8 mouse cellular contexts compared by ENCODE assay signal in genomic region chr9:110531151-110531791, GRCm38 (mm10). TPM values are rescaled to one million over a fixed set of nuclear protein-coding genes. Genes with fewer than 3 reads are reported as not detected.
DNase-seq lines count a peak whose midpoint lies in the region; ATAC-seq and TF ChIP-seq lines count a peak whose summit lies in the region.

No protein-coding gene starts in this region.

- peak overlapping the region; percentile 73 for H3K4me2 ChIP-seq in heart, embryonic 16.5 days (ENCODE audit: low read depth, low read length)
- H3K4me2 ChIP-seq in midbrain, embryonic 11.5 days: peak overlapping the region; percentile 54

- WGBS in heart, embryonic 16.5 days: 19% methylated on average over 6 of the region's 6 CpGs
- WGBS in midbrain, embryonic 11.5 days: 30% methylated on average over 6 of the region's 6 CpGs

- peak overlapping the region; percentile 100 for H3K27ac ChIP-seq in gastrocnemius, adult 2 months
- H3K27ac ChIP-seq in heart, embryonic 16.5 days (ENCODE audit: low read length): peak overlapping the region; percentile 99
- no peak overlapping the region; the same call in 1 of the 2 replicates for H3K27ac ChIP-seq in midbrain, embryonic 11.5 days (ENCODE audit: low read depth, low read length)

- H3K4me3 ChIP-seq in gastrocnemius, adult 2 months: peak overlapping the region; percentile 93
- H3K4me3 ChIP-seq in heart, embryonic 16.5 days (ENCODE audit: low read length): peak overlapping the region; percentile 88
- H3K4me3 ChIP-seq in midbrain, embryonic 11.5 days (ENCODE audit: low read depth, low read length): peak overlapping the region; percentile 86

- ATAC-seq in heart, embryonic 16.5 days (replicated peaks; ENCODE audit: extremely low read depth, insufficient read depth, low FRiP score): no peak
- ATAC-seq in midbrain, embryonic 11.5 days (ENCODE audit: low FRiP score): no peak
- no peak for ATAC-seq in megakaryocyte-erythroid progenitor cell, adult 5-6 weeks (replicated peaks; ENCODE audit: low FRiP score, low TSS enrichment, poor library complexity, severe bottlenecking)

- no peaks in the 10 kb centered on the region for H3K27me3 ChIP-seq in heart, embryonic 16.5 days (ENCODE audit: control insufficient read depth, insufficient read depth, low read length)
- H3K27me3 ChIP-seq in midbrain, embryonic 11.5 days (ENCODE audit: control insufficient read depth, insufficient read depth, low read length): no peaks in the 10 kb centered on the region

- TF ChIP-seq CTCF in gastrocnemius, adult 2 months (IDR thresholded peaks at IDR 0.05): no peak

- intact Hi-C loops in gastrocnemius, adult 2 months (cut with DNase I): no loop called here
- intact Hi-C loops in gastrocnemius, postnatal 36 days (cut with DNase I): no loop called here

- H3K36me3 ChIP-seq in heart, embryonic 16.5 days (ENCODE audit: control insufficient read depth, insufficient read depth): no peaks in the 10 kb centered on the region
- H3K36me3 ChIP-seq in midbrain, embryonic 11.5 days (ENCODE audit: control insufficient read depth, insufficient read depth, low read length): no peaks in the 10 kb centered on the region

- H3K9ac ChIP-seq in heart, embryonic 16.5 days (ENCODE audit: low read length): peak overlapping the region; percentile 96
- peak overlapping the region; percentile 92; the same call in 1 of the 2 replicates for H3K9ac ChIP-seq in midbrain, embryonic 11.5 days (ENCODE audit: low read length)

- peaks cover 26% of the 10 kb centered on the region for H3K4me1 ChIP-seq in heart, embryonic 16.5 days (ENCODE audit: control insufficient read depth, insufficient read depth, low read length)
- peaks cover 19% of the 10 kb centered on the region for H3K4me1 ChIP-seq in midbrain, embryonic 11.5 days (ENCODE audit: control insufficient read depth, insufficient read depth, low read length)

- H3K9me3 ChIP-seq in heart, embryonic 16.5 days (replicated peaks; ENCODE audit: control insufficient read depth, low read length): no peaks in the 10 kb centered on the region
- H3K9me3 ChIP-seq in midbrain, embryonic 11.5 days (ENCODE audit: control insufficient read depth, low read length): no peaks in the 10 kb centered on the region

- no peak for DNase-seq in gastrocnemius, adult 2 months
- no peak for DNase-seq in gastrocnemius, postnatal 36 days
- peak; percentile 11 for DNase-seq in MEL-GATA-1-ER (ENCODE audit: extremely low read depth, low read depth)
- peak; percentile 90 for DNase-seq in midbrain, embryonic 11.5 days (ENCODE audit: low spot score, missing footprints)
- no peak for DNase-seq in cerebellum, adult 8-10 months
- no peak for DNase-seq in kidney, postnatal 14 days

RNA-seq across cellular contexts. Expression of gene Setd2, which starts 1.1 kb away (rescaled TPM):
- total RNA-seq in gastrocnemius, adult 2 months (2021): 10 to 100 TPM; 32.9 to 35.4 TPM
- total RNA-seq in gastrocnemius, postnatal 36 days (2021): 10 to 100 TPM; 21.8 to 29.9 TPM
- 19.0 and 21.8 TPM in 2 replicates for polyA plus RNA-seq in heart, embryonic 16.5 days (2015; fragmentation: Nextera tagmentation; extraction: Ambion mirVana)
- polyA plus RNA-seq in midbrain, embryonic 11.5 days (2014; fragmentation: Nextera tagmentation; extraction: Ambion mirVana): 49.1 and 54.5 TPM in 2 replicates
- total RNA-seq in megakaryocyte-erythroid progenitor cell, adult 5-6 weeks (2014; fragmentation: Nextera tagmentation): 146 and 168 TPM in 2 replicates
- 189 and 248 TPM in 2 replicates for total RNA-seq in megakaryocyte-erythroid progenitor cell, adult 5-6 weeks (2017)

RNA-seq across cellular contexts. Expression of gene Kif9, which starts 54.5 kb away (rescaled TPM):
- under 1 TPM in 1 of 2 experiments, not detected in 1; 0.08 TPM for total RNA-seq in gastrocnemius, adult 2 months (2021)
- total RNA-seq in gastrocnemius, postnatal 36 days (2021): under 1 TPM in 1 of 2 experiments, not detected in 1; 0.17 TPM
- 0.84 and 1.2 TPM in 2 replicates for polyA plus RNA-seq in heart, embryonic 16.5 days (2015; fragmentation: Nextera tagmentation; extraction: Ambion mirVana)
- 0.54 and 1.3 TPM in 2 replicates for polyA plus RNA-seq in midbrain, embryonic 11.5 days (2014; fragmentation: Nextera tagmentation; extraction: Ambion mirVana)
- 0.77 and 1.1 TPM in 2 replicates for total RNA-seq in megakaryocyte-erythroid progenitor cell, adult 5-6 weeks (2014; fragmentation: Nextera tagmentation)
- total RNA-seq in megakaryocyte-erythroid progenitor cell, adult 5-6 weeks (2017): 1.3 and 1.6 TPM in 2 replicates

RNA-seq across cellular contexts. Expression of gene Klhl18, which starts 54.8 kb away (rescaled TPM):
- total RNA-seq in gastrocnemius, adult 2 months (2021): 1 to 10 TPM; 7.2 to 8.6 TPM
- total RNA-seq in gastrocnemius, postnatal 36 days (2021): 1 to 10 TPM; 6.6 to 7.9 TPM
- 9.0 and 10.2 TPM in 2 replicates for polyA plus RNA-seq in heart, embryonic 16.5 days (2015; fragmentation: Nextera tagmentation; extraction: Ambion mirVana)
- polyA plus RNA-seq in midbrain, embryonic 11.5 days (2014; fragmentation: Nextera tagmentation; extraction: Ambion mirVana): 8.5 and 8.6 TPM in 2 replicates
- 3.7 and 9.7 TPM in 2 replicates for total RNA-seq in megakaryocyte-erythroid progenitor cell, adult 5-6 weeks (2014; fragmentation: Nextera tagmentation)
- total RNA-seq in megakaryocyte-erythroid progenitor cell, adult 5-6 weeks (2017): 7.7 and 8.6 TPM in 2 replicates

Comparison
In these comparisons a context has a peak if more than half of its experiments do, and no peak if none do; other contexts are left out.
1. DNase-seq: peak in MEL-GATA-1-ER (single experiment) and midbrain, embryonic 11.5 days (single experiment); none in gastrocnemius, adult 2 months (single experiment), gastrocnemius, postnatal 36 days (0 of 2), cerebellum, adult 8-10 months (single experiment) and kidney, postnatal 14 days (single experiment).
2. RNA of gene Setd2, which starts 1.1 kb away (total RNA-seq): 146 to 248 TPM in megakaryocyte-erythroid progenitor cell, adult 5-6 weeks; 32.9 to 35.4 TPM in gastrocnemius, adult 2 months and 21.8 to 29.9 TPM in gastrocnemius, postnatal 36 days; every median in the first group is over 4 times any median in the second.
3. Peak in every context shown above with its lines, with median percentiles within 50 percentile points of each other: H3K4me3 ChIP-seq.